Mouse (Mus musculus) kidney, adult 8-10 months (tissue): ENCODE results near the gene Cebpg.

ENCODE experiments used
- DNase-seq, 2 experiments: peaks; one replicate each; pipeline ENCODE4 v3.0.0; 2022

The Cebpg gene

DNA sequence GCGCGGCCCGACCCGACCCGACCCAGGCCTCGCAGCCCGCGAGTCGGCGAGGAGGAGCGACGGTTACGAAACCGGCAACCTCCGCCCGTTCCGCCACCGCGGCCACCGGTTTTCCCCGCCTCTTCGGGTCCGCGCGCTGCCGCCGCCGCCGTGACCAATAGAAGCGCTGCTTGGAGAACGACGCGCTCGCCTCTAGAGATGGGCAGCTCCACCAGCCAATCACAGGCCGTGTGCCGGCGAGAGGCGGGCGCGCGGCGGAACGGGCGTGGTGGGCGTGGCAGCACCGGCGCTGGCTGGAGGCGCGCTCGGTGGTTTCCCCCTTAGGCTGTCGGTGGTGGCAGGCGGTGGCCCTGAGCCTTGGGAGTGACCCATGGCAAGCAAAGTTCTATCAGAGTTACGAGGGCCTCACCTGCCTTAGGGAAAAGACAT lies at the start of gene Cebpg:
TSS of gene Cebpg (minus strand) at position 138 of the 429 bp plus-strand sequence.
- DNase-seq, result peak; percentile 96 to 98

GRCm38 (mm10) chr7:35099528-35099927 lies 43.2 kb upstream of the Cebpg start:
- DNase-seq, result no peak

DNA sequence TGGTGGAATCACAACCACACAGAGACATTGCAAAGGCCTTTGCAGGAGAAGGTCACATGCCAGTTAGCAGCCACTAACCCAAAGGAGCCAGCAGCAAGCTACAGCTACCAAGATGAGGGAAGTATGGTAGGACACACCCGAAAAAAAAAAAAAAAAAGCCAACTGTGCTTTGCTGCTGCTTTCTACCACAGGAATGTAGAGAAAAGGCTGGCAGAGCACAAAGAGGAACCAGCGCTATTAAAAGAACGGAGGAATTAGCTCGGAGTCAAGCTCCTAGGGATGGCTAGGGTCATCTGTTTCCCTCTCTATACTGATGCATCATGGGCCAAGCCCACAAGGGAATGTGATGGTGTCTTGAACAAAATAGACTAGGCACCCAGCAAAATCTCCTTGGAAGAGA lies 42.4 kb upstream of the Cebpg start:
- DNase-seq, result no peak

- DNase-seq, result no peak
Measured at GRCm38 (mm10) chr7:35094975-35095678, 38.8 kb upstream of the Cebpg start.

GRCm38 (mm10) chr7:35090550-35090949 lies 34.2 kb upstream of the Cebpg start:
- DNase-seq, result no peak

GRCm38 (mm10) chr7:35086271-35086861 lies 30.0 kb upstream of the Cebpg start:
- peak; percentile 42 to 63 for DNase-seq

GRCm38 (mm10) chr7:35084565-35085360 lies 28.4 kb upstream of the Cebpg start:
- no peak for DNase-seq

DNA sequence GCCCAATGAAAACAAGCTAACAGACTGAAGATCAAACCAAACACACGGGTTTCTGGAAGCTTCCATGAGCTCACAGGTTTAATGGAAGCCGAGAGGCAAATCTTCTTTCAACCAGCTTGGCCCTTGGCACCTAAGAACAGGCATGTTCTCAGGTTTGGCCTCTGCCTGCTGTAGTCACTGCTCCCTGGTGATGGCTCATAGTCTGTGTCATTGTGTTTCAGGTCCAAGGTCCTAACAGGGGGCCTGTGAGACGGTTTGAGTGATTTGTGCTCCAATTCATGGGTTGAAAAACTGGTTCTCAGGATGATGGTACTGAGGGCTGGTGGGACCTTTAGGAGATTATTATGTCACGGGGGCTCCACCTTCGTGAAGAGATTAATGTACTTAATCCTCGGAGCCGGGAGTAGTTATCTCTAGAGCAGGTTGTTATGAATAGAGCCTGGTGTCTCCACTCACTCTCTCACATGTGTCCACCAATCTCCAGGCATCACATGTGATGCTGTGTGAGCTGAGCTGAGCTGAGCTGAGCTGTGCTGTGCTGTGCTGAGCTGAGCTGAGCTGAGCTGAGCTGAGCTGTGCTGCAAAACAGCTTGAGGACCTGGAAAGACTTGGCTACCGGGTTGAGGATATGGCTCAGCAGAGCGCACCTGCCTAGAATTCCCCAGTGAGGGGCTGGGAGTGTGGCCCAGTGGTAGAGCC lies 25.2 kb upstream of the Cebpg start:
- no peak for DNase-seq

DNA sequence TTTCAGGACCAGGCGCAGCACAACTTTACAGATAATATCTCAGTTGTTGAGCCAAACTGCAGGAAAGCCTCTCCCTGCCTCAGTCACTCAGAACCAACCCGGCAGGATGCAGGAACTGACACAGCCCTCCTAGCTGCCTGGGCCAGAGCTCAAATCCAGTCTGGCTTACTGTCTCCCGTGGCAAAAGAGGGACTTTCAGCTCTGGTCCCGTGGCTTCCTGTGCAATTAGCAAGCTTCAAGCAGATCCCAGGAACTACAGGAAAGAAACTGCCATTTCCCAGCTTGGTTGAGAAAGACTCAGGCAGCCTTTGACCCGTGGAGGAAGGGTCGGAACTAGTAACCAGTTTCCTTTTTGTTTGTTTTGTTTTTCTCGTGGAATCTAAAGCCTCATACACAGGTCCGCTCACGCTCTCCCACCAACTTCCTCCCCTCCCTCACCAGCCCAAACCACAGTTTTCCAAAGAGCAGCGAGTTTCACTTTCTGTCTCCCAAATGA lies 24.5 kb upstream of the Cebpg start:
- DNase-seq, result peak; percentile 67 to 69

GRCm38 (mm10) chr7:35076645-35077044 lies 20.3 kb upstream of the Cebpg start:
- peak; percentile 28 to 32 for DNase-seq

DNA sequence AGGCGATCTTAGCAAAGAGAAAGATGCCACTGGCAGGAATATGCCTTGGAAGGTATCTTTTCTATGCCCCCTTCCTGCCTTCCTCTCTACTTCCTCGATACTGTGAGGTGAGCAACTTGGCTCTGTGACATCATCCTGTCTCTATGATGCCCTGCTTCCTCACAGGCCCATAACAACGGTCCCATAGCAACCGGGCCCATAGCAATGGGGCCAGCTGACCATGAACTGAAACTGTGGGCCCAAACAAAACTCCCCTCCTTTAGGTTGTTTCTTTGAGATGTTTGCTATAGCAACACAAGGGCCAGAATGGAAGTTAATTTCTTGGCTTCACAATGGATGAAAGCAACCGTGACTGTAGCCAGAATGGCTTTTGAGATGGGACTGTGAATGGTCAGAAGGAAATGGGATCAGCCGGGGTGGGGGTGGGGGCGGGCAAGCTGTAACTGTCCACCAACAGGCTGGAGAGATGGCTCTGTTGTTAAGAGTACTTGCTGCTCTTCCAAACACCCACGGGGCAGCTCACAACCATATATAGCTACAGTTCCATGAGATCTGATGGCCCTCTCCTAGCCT lies 10.4 kb upstream of the Cebpg start:
- DNase-seq, result no peak

DNA sequence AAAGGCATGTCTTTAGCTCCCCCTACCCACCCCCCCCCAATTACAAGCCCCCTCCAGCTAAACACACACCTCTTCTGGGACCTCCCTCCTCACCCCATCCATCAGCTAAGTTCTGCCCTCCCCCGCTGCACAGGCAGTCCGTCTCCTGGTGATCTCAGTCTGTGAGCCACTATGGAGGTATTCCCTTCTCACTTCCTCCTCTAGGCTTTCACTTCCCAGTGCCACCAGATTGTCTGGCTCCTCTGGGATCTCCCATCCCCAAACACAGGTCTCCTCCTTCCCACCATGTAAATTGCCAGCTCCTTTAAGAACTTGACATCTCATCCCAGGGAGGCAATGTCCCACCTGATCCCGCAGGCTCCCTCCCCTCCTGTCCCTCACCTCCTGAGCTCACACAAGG lies 9.6 kb upstream of the Cebpg start:
- no peak for DNase-seq

GRCm38 (mm10) chr7:35064286-35065258 lies 8.2 kb upstream of the Cebpg start:
- peak in 1 of 2 experiments; percentile 45 for DNase-seq

DNA sequence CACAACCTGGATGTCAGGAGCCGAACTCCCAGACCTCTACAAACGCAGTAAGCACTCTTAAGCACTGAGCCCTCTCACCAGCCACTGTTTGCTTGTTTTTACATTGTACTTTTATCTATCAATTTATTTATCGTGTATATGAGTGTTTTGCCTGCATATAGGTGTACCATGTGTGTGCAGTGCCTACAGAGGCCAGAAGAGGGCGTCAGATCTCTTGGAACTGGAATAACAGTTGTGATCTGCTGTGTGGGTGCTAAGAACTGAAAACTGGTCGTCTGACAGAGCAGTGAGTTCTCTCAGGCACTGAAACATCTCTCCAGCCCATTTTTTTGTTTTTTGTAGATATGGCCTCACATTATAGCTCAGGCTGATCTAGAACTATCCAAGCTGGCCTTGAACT lies 3.1 kb upstream of the Cebpg start:
- no peak for DNase-seq

DNA sequence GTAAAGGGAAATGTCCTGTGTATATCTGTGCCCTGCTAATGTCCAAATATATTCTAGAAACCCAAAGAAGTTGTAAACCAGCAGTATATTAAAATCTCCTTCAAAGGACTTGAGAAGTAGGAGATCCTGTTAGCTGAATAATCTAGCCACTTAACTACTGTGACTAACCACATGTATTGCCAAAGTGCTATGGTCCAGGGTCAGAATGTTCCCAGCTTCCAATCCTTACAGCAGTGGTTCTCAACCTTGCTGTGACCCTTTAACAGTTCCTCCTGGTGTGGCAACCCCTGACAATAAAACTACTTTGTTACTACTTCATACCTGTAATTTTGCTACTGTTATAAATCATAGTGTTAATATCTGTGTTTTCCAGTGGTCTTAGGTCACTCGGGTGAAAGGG lies 2.0 kb upstream of the Cebpg start:
- no peak for DNase-seq

DNA sequence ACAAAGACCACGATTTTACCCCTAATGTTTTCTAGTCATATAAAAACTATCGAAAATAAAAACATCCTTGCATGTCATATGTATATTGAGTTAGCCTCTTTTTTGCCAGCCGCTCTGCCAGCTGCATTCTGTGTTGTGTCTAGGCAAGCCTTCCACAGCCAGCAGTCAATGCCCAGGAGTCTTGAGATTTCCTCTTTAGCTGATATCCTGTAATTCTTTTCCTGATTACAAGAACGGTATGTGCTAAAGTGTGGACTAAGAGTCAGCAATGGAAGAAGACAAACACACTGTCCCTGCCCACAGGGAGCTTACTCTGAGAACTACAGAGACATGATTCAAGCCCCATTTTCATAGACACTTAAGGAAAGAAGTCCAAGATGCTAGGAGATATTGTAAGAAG lies 1.2 kb upstream of the Cebpg start:
- no peak for DNase-seq

GRCm38 (mm10) chr7:35056999-35057398 lies 626 bp upstream of the Cebpg start:
- no peak for DNase-seq

- no peak for DNase-seq
Measured at GRCm38 (mm10) chr7:35055619-35056435, 546 bp downstream of the Cebpg start.

- DNase-seq, result no peak
Measured at GRCm38 (mm10) chr7:35054977-35055618, 1.3 kb downstream of the Cebpg start.

DNA sequence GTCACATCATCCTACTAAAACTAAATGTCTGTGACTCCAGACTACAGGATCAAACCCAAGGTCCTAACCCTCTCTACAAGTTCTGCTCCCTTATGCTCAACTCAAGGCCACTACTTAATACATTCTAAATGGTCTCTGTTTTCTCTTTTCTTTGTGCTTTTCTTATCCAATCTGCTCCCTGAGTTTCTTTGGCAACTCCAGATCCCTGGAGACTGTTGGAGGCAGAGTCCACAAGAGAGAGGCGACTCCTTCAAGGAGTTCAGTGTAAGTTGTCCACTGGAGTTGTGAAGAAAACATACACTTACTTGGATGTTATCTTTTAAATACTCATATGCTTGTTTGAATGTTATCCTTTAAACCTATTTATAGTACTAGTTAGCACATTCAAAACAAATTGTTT lies 2.1 kb downstream of the Cebpg start:
- DNase-seq, result no peak
